Mouse (Mus musculus): Measurements from ENCODE around the gene Ano6.

Gene Ano6

GRCm38 (mm10) chr15:95796062-95796461 lies 5.4 kb downstream of the Ano6 start:
- DNase-seq (ENCODE audit: low read depth, low spot score) = no peak

DNA sequence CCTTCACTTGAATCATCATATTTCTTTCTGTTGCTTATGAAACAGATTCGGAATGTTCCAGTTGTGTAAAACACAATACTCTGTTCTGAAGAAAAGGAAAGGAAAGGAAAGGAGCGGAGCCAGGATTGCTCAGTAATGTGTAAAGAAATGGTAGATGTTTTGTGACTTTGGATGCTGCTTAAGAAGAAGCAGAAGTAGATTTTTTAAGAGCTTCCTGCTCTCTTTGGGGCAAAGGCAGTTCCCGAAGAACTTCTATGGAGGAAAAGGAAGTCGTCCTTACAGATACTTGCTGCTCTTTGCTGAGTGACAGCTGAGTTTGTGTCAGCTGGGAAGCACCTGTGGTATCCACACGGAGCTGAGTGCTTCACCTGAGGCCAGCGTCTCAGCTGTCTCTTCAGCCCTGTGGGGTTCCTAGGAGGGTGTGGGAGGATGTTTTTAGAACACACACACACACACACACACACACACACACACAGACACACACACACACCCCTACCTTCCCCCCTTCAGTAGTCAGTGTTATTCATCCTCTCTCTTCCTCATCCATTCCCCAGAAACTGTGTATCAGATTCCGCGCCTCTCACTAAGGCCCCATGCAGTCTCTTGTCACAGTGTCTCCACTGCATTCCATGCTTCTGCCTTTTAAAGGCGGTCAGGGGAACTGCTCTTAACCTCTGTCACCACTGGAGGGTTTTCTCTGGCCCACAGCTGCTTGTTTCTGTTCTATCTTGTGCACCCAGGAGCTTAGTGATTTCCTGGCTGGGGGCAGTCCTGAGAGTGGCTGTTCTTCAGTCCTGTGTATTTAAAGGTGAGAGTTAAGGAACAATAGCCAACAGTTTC lies 6.7 kb downstream of the Ano6 start:
- no peak for DNase-seq (ENCODE audit: low read depth, low spot score)

GRCm38 (mm10) chr15:95798266-95798665 lies 7.6 kb downstream of the Ano6 start:
- no peak for DNase-seq (ENCODE audit: low read depth, low spot score)

DNA sequence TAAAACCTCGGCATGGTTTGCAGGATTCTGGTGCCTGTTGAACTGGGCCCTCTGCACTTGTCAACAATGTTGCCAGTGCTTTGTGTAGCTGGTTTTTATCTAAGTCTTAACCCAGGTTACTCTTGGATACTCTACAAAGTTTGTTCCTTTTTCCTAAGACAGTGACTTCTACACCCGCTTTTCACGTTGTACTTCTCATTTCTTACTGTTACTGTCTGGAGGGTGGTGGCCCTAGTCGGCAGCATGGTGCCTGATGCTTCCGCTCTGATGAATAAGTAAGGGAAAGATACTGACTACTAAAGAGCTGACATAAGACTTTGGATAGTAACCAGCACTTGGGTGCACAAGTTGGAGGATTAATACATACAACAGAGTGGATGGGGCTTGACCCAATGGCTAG lies 9.0 kb downstream of the Ano6 start:
- no peak for DNase-seq (ENCODE audit: low read depth, low spot score)

DNA sequence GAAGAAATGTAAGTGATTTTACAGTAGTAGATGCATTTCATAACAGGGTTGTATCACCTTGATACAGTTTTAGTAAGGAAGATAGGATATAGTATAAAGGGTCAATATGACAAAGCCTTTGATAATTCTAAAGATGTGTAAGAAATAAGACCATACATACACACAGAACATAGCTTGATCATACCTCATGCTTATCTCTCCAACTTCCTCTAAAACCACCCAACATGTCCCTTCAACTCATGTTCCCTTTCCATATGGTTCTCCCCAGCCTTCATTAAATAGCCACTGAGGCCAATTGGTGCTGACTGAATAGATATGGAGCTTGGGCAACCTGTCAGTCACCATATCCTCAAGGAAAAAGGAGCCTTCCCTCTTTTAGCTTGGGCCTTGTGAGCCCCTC lies 9.4 kb downstream of the Ano6 start:
- DNase-seq (ENCODE audit: low read depth, low spot score) = no peak

DNA sequence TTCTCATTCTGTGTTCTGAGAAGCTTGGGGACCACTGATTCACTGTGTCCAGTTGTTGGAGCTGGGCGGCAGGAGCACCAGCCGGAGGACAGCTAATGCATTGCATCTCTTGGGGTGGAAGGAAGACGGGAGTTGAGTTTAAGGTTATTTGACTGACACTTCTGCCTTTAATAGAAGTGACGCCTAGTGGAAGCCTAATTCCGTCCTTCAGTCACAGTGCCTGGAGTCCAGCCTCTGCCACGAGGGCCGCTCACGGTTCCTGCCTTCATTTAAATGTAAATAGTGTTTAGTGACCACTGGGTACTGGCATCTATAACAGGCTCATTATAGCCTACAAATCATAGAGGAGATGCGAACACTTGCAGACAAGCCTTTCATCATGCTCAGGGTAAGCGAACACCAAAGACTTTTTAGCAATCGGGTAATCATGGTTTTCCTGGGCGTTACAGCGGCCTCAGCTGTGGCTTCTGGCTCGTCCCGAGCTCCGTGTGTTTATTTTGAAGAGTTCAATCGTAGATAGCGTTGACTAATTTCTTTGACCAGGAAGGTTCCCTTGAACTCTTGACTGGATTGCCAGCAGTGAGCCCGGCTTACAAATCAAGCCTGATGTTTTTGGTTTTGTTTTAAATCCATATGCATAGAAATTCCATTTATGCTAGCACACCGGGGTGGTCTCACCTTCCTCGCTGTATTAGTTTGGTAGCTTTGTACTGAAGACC lies 10.8 kb downstream of the Ano6 start:
- DNase-seq (ENCODE audit: low read depth, low spot score) = no peak

GRCm38 (mm10) chr15:95802140-95802539 lies 11.5 kb downstream of the Ano6 start:
- DNase-seq (ENCODE audit: low read depth, low spot score) = peak; percentile 58

DNA sequence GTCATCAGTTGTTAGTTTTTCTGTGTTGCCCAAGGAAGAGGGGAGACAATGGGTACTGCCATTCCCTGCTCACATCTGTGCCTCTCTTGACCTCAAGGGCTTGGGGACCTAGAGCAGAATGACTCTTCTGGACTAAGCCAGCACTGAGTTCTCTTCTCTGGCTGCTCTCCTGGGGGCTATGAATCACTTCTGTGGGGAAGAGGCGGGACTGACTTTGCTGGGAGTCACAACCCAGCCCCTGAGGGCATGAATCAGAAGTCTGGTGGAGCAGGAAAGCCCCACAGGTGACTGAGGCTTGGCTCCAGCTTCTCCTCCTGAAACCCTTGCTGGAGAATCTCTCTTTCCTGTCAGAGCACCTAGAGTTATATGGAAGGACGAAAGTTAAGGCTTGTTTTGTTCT lies 12.1 kb downstream of the Ano6 start:
- DNase-seq (ENCODE audit: low read depth, low spot score) = peak; percentile 71

GRCm38 (mm10) chr15:95803484-95803883 lies 12.8 kb downstream of the Ano6 start:
- DNase-seq (ENCODE audit: low read depth, low spot score) = no peak

DNA sequence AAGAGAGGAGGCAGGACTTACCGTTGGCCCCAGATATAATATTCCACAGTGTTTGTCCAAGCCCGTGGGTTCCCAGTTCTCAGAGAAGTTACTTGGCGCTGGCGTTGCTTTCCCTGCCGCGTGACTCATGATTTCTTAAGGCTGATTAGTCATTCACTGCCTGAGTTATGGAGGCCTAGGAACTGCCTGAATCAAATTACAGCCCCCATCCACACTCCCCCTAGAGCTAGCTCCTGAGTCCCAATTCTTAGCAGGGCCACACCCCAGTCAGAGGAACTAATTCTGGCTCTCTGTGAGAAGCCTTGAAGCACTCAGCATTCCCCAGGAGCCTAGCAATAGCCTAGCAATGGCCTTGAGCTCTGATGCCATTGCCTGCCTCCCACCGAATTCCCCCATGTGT lies 13.6 kb downstream of the Ano6 start:
- peak; percentile 94 for DNase-seq (ENCODE audit: low read depth, low spot score)

GRCm38 (mm10) chr15:95805022-95805471 lies 14.4 kb downstream of the Ano6 start:
- no peak for DNase-seq (ENCODE audit: low read depth, low spot score)

DNA sequence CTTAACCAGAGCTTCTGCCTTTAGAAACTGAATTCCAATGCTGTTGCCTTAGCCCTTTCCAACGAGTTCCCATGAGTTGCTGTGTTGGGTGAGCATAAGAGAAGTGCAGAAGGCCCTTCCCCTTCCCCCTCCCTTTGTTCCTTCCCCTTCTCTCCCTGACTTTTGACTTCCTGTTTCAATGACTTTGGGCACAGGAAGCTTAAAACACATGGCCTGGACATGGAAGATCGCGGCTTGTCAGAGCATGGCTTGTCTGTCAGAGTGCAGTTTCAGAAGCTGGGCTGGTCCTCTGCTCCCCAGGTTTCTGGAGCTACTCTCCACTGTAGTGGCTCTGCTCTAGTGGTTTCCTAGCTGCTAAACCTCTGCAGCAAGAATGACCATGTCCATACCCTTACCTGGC lies 17.3 kb downstream of the Ano6 start:
- no peak for DNase-seq (ENCODE audit: low read depth, low spot score)

GRCm38 (mm10) chr15:95810357-95810761 lies 19.7 kb downstream of the Ano6 start:
- DNase-seq (ENCODE audit: low read depth, low spot score) = no peak

DNA sequence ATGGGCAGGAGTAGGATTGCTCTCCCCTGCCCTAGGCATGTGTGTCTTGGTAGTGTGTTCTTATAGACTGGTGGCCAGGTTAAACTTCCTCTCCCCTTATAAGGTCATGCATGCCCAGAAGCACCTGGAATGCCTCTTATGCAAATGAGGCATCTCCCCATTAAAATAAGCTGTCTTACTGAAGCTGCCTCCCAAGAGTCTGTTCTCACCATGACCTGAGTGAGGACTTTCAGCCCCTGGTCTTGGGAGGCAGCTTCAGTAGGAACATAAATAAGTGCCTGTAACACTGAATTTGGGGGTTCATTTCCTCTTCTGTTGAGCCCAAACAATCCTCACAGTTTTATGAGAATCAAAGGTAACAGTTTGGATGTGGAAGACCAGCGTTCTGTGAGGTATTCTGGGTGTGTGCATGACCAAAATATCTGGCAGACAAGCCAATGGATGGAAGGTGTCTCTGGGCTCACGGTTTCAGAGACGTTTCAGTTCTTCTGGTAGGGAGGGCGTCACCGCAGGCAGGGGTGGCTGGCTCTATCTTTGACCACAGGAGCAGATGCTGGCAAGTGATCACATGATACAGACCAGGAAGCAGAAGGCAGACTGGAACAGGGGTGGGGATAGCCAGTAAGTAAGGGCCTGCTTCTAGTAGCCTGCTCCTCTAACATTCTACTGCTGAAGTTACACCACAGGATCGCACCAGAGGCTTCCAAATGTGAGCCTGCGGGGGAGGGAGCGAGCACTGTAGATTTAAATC lies 22.4 kb downstream of the Ano6 start:
- no peak for DNase-seq (ENCODE audit: low read depth, low spot score)

- peak; percentile 88 for DNase-seq (ENCODE audit: low read depth, low spot score)
Observed at GRCm38 (mm10) chr15:95817501-95817900, 26.9 kb downstream of the Ano6 start.

DNA sequence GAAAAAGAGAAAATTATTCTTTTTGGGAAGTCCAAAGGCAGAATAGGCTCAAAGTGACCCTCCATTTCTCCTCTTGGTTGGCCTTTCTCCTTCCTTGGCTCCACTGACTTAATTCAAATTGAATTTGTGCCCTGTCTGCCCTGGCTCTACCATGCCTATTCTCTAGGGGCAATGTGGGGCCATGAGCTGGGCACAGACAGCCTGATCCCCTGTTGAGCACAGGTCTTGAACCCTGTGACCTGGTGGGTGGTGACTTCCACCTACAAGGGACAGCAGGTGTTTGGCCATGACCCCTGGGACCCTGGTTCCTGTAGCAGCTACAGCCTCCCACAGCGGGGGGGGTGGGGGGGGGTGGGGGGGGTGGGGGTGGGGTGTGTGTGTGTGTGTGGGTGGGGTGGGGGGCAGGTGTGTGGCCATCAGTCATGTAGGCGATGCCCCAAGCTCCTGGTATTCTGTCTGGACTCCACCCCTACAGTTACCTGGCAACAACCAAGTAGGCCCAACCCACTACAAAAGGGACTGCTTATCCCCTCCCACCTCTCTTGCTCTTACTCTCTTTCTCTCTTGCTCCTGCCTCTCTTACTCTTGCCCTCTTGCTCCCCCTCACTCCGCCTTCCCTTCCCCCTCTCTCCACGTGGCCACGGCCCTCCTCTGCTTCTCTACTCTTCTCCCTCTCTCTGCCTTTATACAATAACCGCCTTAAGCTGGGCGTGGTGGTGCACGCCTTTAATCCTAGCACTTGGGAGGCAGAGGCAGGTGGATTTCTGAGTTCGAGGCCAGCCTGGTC lies 28.8 kb downstream of the Ano6 start:
- DNase-seq (ENCODE audit: low read depth, low spot score) = no peak

- DNase-seq (ENCODE audit: low read depth, low spot score) = no peak
Observed at GRCm38 (mm10) chr15:95820142-95820541, 29.5 kb downstream of the Ano6 start.

DNA sequence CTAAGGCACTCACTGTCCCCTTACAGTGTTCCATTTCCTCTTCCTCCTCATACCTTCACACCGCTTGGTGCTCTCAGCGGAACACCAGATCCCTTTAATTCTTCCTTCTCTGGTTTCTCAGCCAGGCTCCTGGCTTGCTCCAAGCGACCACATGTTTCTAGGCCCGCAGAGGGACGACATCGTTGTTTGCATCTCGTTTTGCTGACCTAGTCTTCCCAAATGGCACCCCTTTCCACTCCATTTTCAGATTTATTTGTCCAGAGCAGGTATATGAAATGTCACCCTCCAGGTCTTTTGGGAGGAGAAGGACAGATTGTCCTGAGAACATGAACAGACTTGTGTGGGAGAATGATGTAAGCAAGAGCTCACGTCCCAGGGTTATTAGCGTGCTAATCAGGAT lies 30.0 kb downstream of the Ano6 start:
- DNase-seq (ENCODE audit: low read depth, low spot score) = no peak

DNA sequence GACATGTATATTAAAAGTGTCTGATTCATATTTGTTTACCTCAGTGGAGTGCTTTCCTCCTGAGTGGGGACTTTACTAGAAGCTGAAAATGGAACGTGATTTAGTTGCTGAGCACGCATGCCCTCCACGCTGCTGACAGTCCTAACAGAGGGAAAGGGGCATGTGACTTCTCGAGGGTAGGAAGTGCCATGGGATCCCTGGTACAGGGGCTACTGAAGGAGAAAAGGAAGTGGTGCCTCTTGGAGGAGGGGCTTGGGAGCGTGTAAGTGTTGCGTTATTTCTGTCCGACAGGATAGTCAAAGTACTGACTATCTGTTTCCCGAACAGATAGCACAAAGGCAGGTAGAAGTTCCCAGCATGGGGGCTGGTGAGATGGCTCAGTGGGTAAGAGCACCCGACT lies 31.5 kb downstream of the Ano6 start:
- no peak for DNase-seq (ENCODE audit: low read depth, low spot score)

- no peak for DNase-seq (ENCODE audit: low read depth, low spot score)
Observed at GRCm38 (mm10) chr15:95823383-95824306, 33.0 kb downstream of the Ano6 start.

Measured in brain, adult 2 months (tissue).